Mouse (Mus musculus): Measurements from ENCODE around the gene Hist1h3b.
"Not testable (repeated sequence)": the region's sequence is repeated elsewhere in the genome, so short reads cannot be mapped to it uniquely, and the experiment has no call there.

Gene Hist1h3b

GRCm38 (mm10) chr13:23753314-23754078 lies 1.4 kb downstream of the Hist1h3b start:
- DNase-seq (ENCODE audit: inconsistent ontology term), result no peak

GRCm38 (mm10) chr13:23755000-23755399 lies 2.9 kb downstream of the Hist1h3b start:
- no peak for DNase-seq (ENCODE audit: inconsistent ontology term)

- DNase-seq (ENCODE audit: inconsistent ontology term), result peak; percentile 84
Measured at GRCm38 (mm10) chr13:23756790-23757189, 4.7 kb downstream of the Hist1h3b start, which contains the start of gene Hist1h4b. Gene Hist1h4b (plus strand): TSS chr13:23757013.

GRCm38 (mm10) chr13:23757211-23757773 lies 5.2 kb downstream of the Hist1h3b start:
- peak; percentile 83 for DNase-seq (ENCODE audit: inconsistent ontology term)

GRCm38 (mm10) chr13:23757921-23758320 lies 5.9 kb downstream of the Hist1h3b start:
- DNase-seq (ENCODE audit: inconsistent ontology term), result no peak

- DNase-seq (ENCODE audit: inconsistent ontology term), result no peak
Measured at GRCm38 (mm10) chr13:23759251-23759771, 7.2 kb downstream of the Hist1h3b start.

- DNase-seq (ENCODE audit: inconsistent ontology term), result no peak
Measured at GRCm38 (mm10) chr13:23759916-23760239, 7.8 kb downstream of the Hist1h3b start.

- DNase-seq (ENCODE audit: inconsistent ontology term), result peak; percentile 51
Measured at GRCm38 (mm10) chr13:23760240-23760971, 8.3 kb downstream of the Hist1h3b start.

GRCm38 (mm10) chr13:23760972-23761864 lies 9.2 kb downstream of the Hist1h3b start, which contains the start of gene Hist1h4a:
Gene Hist1h4a (minus strand): TSS chr13:23761230.
- DNase-seq (ENCODE audit: inconsistent ontology term), result peak; percentile 97

GRCm38 (mm10) chr13:23761871-23762821 lies 10.1 kb downstream of the Hist1h3b start, which contains the start of gene Hist1h3a:
Gene Hist1h3a (minus strand): TSS chr13:23762386.
- peak; percentile 80 for DNase-seq (ENCODE audit: inconsistent ontology term)

GRCm38 (mm10) chr13:23763242-23763585 lies 11.1 kb downstream of the Hist1h3b start:
- no peak for DNase-seq (ENCODE audit: inconsistent ontology term)

GRCm38 (mm10) chr13:23763586-23764323 lies 11.7 kb downstream of the Hist1h3b start, which contains the start of gene Hist1h1a:
Gene Hist1h1a (plus strand): TSS chr13:23763666.
- DNase-seq (ENCODE audit: inconsistent ontology term), result peak; percentile 92

- DNase-seq (ENCODE audit: inconsistent ontology term), result no peak
Measured at GRCm38 (mm10) chr13:23764324-23765171, 12.5 kb downstream of the Hist1h3b start.

GRCm38 (mm10) chr13:23765172-23765513 lies 13.1 kb downstream of the Hist1h3b start:
- DNase-seq (ENCODE audit: inconsistent ontology term), result no peak

GRCm38 (mm10) chr13:23766772-23767171 lies 14.7 kb downstream of the Hist1h3b start:
- DNase-seq (ENCODE audit: inconsistent ontology term), result no peak

GRCm38 (mm10) chr13:23768834-23769397 lies 16.8 kb downstream of the Hist1h3b start:
- no peak for DNase-seq (ENCODE audit: inconsistent ontology term)

GRCm38 (mm10) chr13:23769613-23770012 lies 17.5 kb downstream of the Hist1h3b start, which contains the start of gene Trim38:
Gene Trim38 (plus strand): TSS chr13:23769913.
- DNase-seq (ENCODE audit: inconsistent ontology term), result not testable (repeated sequence)

All from Muller cell, postnatal 12 days (primary cell).